Mouse (Mus musculus) lung, embryonic 15.5 days (tissue): ENCODE measurements around the gene Atp6v1g3. TPM values are rescaled to one million over a fixed set of nuclear protein-coding genes. Genes with fewer than 3 reads are reported as not detected.

ENCODE experiments used
- ATAC-seq: fragments of 200-750 bp; cut with Nextera tagmentation; 2 replicates; pipeline ENCODE4 v1.8.0; 2017; ENCODE audit warnings: moderate number of reproducible peaks, borderline replicate concordance; ENCODE audit not compliant: low FRiP score, low TSS enrichment; ENCODE audit errors: extremely low read depth
- H3K27ac ChIP-seq: fragments of 300-500 bp; sonication (generic); 2 replicates; pipeline ENCODE4 v1.5.1; 2015; ENCODE audit warnings: moderate library complexity, mild to moderate bottlenecking, inconsistent platforms
- H3K27me3 ChIP-seq: fragments of 300-500 bp; sonication (generic); 2 replicates; pipeline ENCODE4 v1.6.1; 2015; ENCODE audit warnings: inconsistent platforms
- H3K36me3 ChIP-seq: fragments of 300-500 bp; sonication (generic); 2 replicates; pipeline ENCODE4 v1.6.1; 2015; ENCODE audit warnings: inconsistent platforms
- H3K4me1 ChIP-seq: fragments of 300-500 bp; sonication (generic); 2 replicates; pipeline ENCODE4 v1.6.1; 2015; ENCODE audit warnings: inconsistent platforms
- H3K4me2 ChIP-seq: fragments of 300-500 bp; sonication (generic); 2 replicates; pipeline ENCODE4 v1.6.1; 2015; ENCODE audit warnings: inconsistent platforms, mild to moderate bottlenecking, moderate library complexity
- H3K4me3 ChIP-seq: fragments of 300-500 bp; sonication (generic); 2 replicates; pipeline ENCODE4 v1.5.1; 2015; ENCODE audit warnings: mild to moderate bottlenecking, inconsistent platforms
- H3K9ac ChIP-seq: fragments of 300-500 bp; sonication (generic); 2 replicates; pipeline ENCODE4 v1.6.1; 2015; ENCODE audit warnings: inconsistent platforms
- H3K9me3 ChIP-seq: fragments of 300-500 bp; sonication (generic); 2 replicates; pipeline ENCODE4 v1.6.1; 2016; ENCODE audit warnings: inconsistent platforms
- WGBS: fragments of 180-500 bp; shearing (Covaris S2); methylation state at CpG from one replicate; pipeline ENCODE4 v1.1.7; 2015; 5-methylcytosine and 5-hydroxymethylcytosine counted together
- polyA plus RNA-seq: library from polyadenylated mRNA; unstranded; fragments of >200 nt; fragmentation: Nextera tagmentation; extraction: Ambion mirVana; gene quantifications from 2 replicates; pipeline ENCODE4 v1.2.1, GENCODE M21; 2015

Gene Atp6v1g3
- polyA plus RNA-seq, 1 experiment from 2014 or later = not detected

DNA sequence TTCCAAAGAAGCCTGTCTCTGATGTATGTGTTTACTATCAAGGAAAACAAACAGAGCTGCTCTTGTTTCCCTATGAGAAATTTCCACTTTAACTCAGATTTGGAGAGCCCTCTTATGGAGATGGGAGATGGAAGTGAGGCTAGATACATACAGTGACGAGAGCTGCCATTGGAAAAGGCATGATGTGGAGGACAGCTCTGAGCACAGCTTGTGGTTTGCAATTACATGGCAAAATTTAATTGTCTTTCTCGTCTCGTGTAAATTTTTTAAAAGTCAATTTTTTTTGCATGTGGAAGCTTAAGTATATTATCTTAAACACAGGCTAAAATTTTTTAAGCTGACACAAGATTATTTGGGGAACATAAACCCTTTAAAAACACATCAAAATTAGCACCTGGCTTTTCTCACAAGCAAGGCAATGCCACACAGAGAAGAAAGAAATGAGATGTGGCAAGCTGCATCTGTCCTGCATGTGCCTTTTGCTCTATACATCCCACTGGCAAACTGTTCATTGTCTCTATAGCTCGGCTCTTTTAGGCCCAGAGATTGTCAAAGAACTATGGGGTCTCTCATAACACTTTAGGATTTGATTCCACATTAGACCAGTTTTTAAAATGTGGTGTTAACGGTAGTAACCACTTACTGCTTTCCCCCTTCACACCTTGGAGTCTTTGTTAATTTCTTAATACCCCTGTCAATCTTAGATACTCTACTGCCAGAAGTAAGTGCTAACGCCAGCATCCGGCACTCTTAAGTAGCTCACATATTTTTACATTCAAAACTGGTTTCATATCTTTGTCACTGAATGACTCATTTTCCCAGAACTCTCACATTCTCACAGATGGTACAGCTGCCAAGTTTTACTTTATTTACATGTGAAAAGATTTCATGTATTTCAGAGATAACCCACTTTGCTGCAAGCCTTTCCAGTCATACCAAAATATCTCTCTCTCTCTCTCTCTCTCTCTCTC is 16.2 kb downstream of the Atp6v1g3 start:
- H3K9me3 ChIP-seq = no peaks in the 10 kb centered on the region
- H3K4me3 ChIP-seq = no peak overlapping the region
- 42% methylated on average over 7 of the region's 7 CpGs for WGBS
- H3K4me1 ChIP-seq = 0 out of 2 replicates have a peak, but pooled peaks cover 7% of the 10 kb centered on the region
- no peaks in the 10 kb centered on the region for H3K27me3 ChIP-seq
- no peak overlapping the region for H3K27ac ChIP-seq
- no peak overlapping the region for H3K9ac ChIP-seq
- ATAC-seq = no peak; the same call in 1 of the 2 replicates
- no peak overlapping the region for H3K4me2 ChIP-seq
- H3K36me3 ChIP-seq = no peaks in the 10 kb centered on the region

DNA sequence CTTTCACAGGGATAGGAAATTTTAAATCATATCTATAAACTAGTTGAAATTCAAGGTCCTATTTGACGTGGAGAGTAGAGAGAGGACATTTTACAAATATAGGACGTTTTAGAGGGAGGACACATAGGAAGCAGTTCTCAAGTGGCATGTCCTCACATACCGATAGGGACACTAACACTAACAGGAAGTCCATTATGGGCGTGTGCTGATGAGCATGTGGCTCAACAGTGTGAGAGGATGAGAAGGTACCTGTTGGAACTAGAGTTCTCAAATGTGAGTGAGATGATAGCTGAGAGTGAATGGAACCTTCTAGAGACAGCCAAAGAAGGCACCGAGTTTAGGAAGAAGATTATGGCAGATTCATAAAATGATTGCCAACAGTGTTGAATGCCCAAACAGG is 17.9 kb downstream of the Atp6v1g3 start:
- no peak overlapping the region for H3K4me2 ChIP-seq
- H3K4me3 ChIP-seq = no peak overlapping the region
- no peaks in the 10 kb centered on the region for H3K9me3 ChIP-seq
- H3K27me3 ChIP-seq = no peaks in the 10 kb centered on the region
- no peak overlapping the region for H3K27ac ChIP-seq
- WGBS = 72% methylated on average over 5 of the region's 5 CpGs
- no peak overlapping the region for H3K9ac ChIP-seq
- ATAC-seq = no peak
- H3K36me3 ChIP-seq = no peaks in the 10 kb centered on the region
- H3K4me1 ChIP-seq = 0 out of 2 replicates have a peak, but pooled peaks cover 7% of the 10 kb centered on the region

DNA sequence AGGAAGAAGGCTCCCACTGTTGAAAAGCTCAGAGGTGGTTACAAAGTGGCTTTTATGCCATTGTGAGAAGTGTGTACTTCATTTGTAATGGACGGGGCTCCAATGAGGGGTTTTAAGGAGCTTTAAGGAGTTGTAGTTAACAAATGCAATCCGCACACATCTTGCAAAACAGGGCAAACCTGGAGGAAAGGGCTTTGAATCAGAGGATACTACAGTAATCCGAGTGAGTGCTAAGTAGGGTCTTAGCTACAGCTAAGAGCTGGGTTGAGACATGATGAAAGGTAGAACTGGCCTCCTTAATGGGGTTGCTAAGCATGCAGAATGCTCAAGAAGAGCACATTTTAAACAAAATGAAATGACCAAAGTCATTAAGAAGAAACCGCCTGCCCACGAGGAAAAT is 20.9 kb downstream of the Atp6v1g3 start:
- no peak for ATAC-seq
- 75% methylated on average over 5 of the region's 5 CpGs for WGBS

DNA sequence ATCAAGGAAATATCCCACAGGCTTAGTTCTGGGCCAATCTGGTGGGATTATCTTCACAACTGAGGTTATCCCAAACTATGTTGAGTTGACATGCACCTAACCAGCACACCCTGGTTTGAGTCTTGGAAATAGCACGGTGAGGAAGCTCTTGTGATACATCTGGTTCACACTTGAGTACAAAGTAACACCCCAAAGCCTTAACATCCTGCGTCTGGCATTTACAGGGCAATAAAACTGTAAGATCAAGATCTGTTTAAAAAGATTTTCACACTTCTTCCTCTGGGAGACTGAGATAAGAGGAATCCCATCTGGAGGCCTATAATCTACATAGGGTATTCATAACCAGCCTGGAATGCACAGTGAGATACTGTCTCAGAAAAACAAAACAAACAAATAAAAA is 24.6 kb downstream of the Atp6v1g3 start:
- no peaks in the 10 kb centered on the region for H3K36me3 ChIP-seq
- no peak overlapping the region for H3K4me3 ChIP-seq
- no peaks in the 10 kb centered on the region for H3K9me3 ChIP-seq
- no peaks in the 10 kb centered on the region for H3K27me3 ChIP-seq
- WGBS = 44% methylated on average over 2 of the region's 2 CpGs
- H3K9ac ChIP-seq = no peak overlapping the region
- no peak overlapping the region for H3K4me2 ChIP-seq
- H3K4me1 ChIP-seq = no peaks in the 10 kb centered on the region
- no peak for ATAC-seq
- no peak overlapping the region for H3K27ac ChIP-seq

More for the DNA sequence above, 20.9 kb downstream of the Atp6v1g3 start:
- Histone ChIP-seq H3K27ac (no peak overlapping the region), H3K27me3 (no peaks in the 10 kb centered on the region), H3K4me2 (no peak overlapping the region), H3K36me3 (no peaks in the 10 kb centered on the region), H3K9ac (no peak overlapping the region), H3K4me3 (no peak overlapping the region), H3K9me3 (no peaks in the 10 kb centered on the region), H3K4me1 (0 out of 2 replicates have a peak, but pooled peaks cover 3% of the 10 kb centered on the region)

DNA sequence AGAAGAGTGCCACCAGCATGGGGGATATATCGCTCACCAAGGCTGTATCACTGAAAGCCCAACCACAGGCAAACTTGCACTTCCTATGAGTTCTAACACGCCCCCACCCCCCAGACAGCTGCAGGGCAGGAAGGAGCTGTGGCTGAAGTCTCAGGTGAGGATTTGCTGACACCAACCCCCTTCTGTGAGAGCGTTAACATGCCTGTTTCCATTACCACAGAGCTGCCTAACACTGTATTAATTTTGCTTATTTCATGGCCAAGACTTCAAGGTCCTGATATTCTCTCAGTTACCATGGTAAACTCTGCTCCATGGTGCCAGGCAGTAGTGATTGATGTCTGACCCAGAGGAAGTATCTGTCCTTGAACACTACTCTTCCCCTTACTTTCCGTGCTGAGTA is 26.0 kb downstream of the Atp6v1g3 start:
- Histone ChIP-seq H3K27ac (no peak overlapping the region), H3K9ac (no peak overlapping the region), H3K36me3 (no peaks in the 10 kb centered on the region), H3K4me3 (no peak overlapping the region), H3K4me2 (no peak overlapping the region), H3K4me1 (no peaks in the 10 kb centered on the region), H3K27me3 (no peaks in the 10 kb centered on the region), H3K9me3 (no peaks in the 10 kb centered on the region)
- WGBS = 46% methylated on average over 4 of the region's 4 CpGs
- ATAC-seq = no peak

DNA sequence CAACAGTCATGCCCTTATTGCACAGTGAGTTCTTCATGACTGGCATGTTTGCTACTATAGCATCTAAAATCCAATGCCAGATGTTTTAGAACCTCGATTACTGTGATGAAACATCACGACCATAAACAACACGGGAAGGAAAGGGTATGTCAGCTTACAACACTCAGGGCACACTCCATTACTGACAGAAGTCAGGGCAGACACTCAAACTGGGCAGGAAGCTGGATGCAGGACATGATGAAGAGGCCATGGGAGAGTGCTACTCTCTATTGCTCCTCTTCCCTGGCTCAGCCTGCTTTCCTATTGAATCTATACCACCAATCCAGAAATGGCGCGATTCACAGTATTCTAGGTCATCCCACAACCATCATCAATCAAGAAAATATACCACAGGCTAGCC is 28.4 kb downstream of the Atp6v1g3 start:
- H3K4me1 ChIP-seq = no peaks in the 10 kb centered on the region
- H3K27me3 ChIP-seq = no peaks in the 10 kb centered on the region
- no peak overlapping the region for H3K27ac ChIP-seq
- WGBS = 67% methylated on average over 5 of the region's 5 CpGs
- no peaks in the 10 kb centered on the region for H3K36me3 ChIP-seq
- peak; percentile 55; the same call in 1 of the 2 replicates for ATAC-seq
- H3K9ac ChIP-seq = no peak overlapping the region
- H3K4me3 ChIP-seq = no peak overlapping the region
- no peaks in the 10 kb centered on the region for H3K9me3 ChIP-seq
- no peak overlapping the region for H3K4me2 ChIP-seq

DNA sequence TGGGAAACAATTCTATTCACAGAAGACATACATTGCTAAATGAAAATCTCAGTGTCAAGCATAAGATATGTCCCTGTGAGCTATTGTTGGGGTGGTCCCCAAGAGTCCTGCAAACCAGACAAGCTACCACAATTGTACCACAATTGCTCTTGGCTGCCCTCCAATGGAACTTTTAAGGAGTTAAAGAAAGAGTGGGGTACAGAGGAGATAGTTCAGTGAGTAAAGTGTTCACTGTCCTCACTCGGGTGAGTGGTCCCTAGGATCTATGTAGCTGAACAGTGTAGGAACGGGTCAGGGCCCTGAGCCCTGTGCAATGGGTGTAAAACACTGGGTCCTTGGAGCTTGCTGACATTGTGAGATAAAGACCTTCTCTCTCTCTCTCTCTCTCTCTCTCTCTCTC is 29.2 kb downstream of the Atp6v1g3 start:
- no peak for ATAC-seq
- WGBS = 82% methylated on average over 2 of the region's 2 CpGs
- no peaks in the 10 kb centered on the region for H3K36me3 ChIP-seq
- H3K4me3 ChIP-seq = no peak overlapping the region
- no peak overlapping the region for H3K9ac ChIP-seq
- H3K4me1 ChIP-seq = no peaks in the 10 kb centered on the region
- H3K27me3 ChIP-seq = no peaks in the 10 kb centered on the region
- H3K4me2 ChIP-seq = no peak overlapping the region
- H3K9me3 ChIP-seq = no peaks in the 10 kb centered on the region
- H3K27ac ChIP-seq = no peak overlapping the region

DNA sequence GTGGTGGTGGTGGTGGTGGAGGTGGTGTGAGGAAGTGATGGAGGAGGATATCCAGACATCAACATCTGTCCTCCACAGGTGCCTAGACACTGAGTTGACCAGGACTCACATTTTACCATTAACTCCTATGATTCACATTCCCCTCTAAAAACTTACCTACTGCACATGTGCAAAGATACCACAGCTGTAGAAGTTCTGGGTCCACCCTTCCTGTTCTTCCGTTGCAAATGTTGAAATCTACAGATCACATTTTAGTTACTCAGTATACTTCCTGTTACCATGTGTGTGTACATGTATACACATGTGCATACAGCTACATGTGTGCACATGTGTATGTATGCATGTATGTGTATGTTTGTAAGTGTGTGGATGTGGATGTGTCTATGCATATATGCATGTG is 29.8 kb downstream of the Atp6v1g3 start:
- H3K36me3 ChIP-seq = no peaks in the 10 kb centered on the region
- H3K9me3 ChIP-seq = no peaks in the 10 kb centered on the region
- ATAC-seq = no peak
- 66% methylated on average over 1 of the region's 1 CpGs for WGBS
- H3K27me3 ChIP-seq = no peaks in the 10 kb centered on the region
- H3K27ac ChIP-seq = no peak overlapping the region
- H3K4me2 ChIP-seq = no peak overlapping the region
- H3K4me3 ChIP-seq = no peak overlapping the region
- no peak overlapping the region for H3K9ac ChIP-seq
- H3K4me1 ChIP-seq = no peaks in the 10 kb centered on the region

DNA sequence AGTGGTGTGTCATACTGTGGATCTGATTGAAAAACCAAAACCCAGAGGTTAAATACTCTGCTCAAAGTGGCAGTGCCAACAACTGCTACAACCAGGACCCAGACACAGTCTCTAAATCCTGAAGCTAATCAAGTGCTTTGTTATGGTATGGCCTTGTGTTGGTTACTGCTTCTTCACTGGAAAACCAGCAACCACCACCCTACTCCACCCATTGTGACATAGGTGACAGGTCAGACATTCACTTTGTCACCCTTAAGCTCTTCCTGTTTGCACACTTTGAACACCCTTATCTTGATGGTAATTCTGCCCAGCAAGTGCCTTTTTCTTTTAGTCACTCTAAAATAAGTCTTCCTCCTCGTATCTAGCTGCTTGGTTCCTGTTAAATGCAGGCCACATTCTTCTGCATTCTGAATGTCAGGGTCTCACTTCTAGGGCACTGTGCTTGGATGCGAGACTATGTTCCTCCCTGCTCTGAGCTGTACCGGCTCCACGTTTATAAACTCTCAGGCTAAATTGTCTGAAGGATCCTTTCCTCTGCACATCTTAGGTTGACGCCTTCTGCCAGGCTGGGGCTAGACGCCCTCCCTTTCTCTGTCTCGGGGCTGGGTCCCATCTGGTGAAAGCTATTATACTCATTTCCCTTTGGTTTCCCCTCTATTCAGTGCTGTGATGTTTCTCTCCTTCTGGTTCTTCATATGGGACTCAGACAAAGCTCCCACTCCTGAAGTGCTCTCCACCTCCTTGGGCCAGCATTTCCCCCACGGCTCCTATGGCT is 30.8 kb downstream of the Atp6v1g3 start:
- WGBS = 56% methylated on average over 8 of the region's 8 CpGs

DNA sequence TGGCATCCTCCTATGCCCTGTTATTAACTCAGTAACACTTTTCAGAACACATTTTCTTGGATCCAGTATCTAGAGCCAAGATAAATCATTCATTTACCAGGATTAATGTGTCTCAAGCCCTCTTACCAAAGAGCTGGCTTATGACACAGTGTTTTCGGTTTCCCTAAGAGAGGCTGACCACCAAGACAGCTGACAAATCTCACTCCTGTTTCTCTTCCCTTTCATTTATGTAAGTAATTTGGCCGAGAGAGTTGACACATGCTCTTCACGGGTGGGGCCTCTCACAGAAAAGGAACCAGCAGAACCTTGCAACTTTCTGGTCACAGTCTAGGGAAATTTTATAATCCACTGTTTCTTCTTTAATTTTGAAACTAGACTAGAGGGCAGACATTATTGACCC is 49.1 kb downstream of the Atp6v1g3 start:
- Histone ChIP-seq H3K36me3 (no peaks in the 10 kb centered on the region), H3K9me3 (no peaks in the 10 kb centered on the region), H3K27ac (no peak overlapping the region), H3K4me3 (no peak overlapping the region), H3K27me3 (no peaks in the 10 kb centered on the region), H3K4me1 (0 out of 2 replicates have a peak, but pooled peaks cover 3% of the 10 kb centered on the region), H3K9ac (no peak overlapping the region), H3K4me2 (no peak overlapping the region)
- ATAC-seq = no peak
- WGBS = 51% methylated on average over 3 of the region's 3 CpGs

More for the DNA sequence above, 30.8 kb downstream of the Atp6v1g3 start:
- H3K9me3 ChIP-seq = no peaks in the 10 kb centered on the region
- no peaks in the 10 kb centered on the region for H3K27me3 ChIP-seq
- no peak for ATAC-seq
- H3K27ac ChIP-seq = no peak overlapping the region
- H3K36me3 ChIP-seq = no peaks in the 10 kb centered on the region
- no peak overlapping the region for H3K4me3 ChIP-seq
- H3K9ac ChIP-seq = no peak overlapping the region
- no peaks in the 10 kb centered on the region for H3K4me1 ChIP-seq
- no peak overlapping the region for H3K4me2 ChIP-seq

DNA sequence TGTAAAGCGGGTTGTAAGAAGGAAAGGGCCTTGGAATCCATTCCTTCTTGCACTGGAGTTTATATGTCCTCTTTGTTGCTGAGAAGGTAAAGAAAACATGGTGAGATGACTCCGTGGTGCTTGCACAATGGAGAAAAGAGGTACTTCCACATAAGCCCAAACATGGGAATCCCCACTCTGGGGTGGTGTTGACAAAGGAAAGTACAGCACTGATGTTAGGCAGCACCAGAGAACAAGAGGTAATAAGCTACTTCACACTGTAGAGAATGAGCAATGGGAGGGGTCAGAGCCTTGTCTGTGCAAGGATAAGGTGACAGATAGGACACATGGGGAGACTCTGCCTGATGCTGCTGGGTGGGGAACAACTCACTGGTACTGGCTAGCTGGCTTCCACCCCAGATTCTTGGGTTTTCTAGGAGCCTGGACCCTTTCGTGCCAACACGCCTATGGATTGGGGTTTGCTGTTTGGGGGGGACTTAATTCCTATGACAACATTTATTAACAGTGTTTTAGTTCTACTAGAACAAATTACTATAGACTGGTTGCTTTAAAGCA is 49.6 kb downstream of the Atp6v1g3 start:
- Histone ChIP-seq H3K36me3 (no peaks in the 10 kb centered on the region), H3K9me3 (no peaks in the 10 kb centered on the region), H3K9ac (no peak overlapping the region), H3K27ac (no peak overlapping the region), H3K4me2 (no peak overlapping the region), H3K4me3 (no peak overlapping the region), H3K27me3 (no peaks in the 10 kb centered on the region), H3K4me1 (0 out of 2 replicates have a peak, but pooled peaks cover 3% of the 10 kb centered on the region)
- no peak; the same call in 1 of the 2 replicates for ATAC-seq
- 74% methylated on average over 4 of the region's 4 CpGs for WGBS
